Mouse (Mus musculus) NIH3T3 (cell line): Measurements from ENCODE around the gene Ccdc185.

ENCODE experiments used
- DNase-seq: peaks from one replicate; pipeline ENCODE4 v3.0.0-alpha.2; 2012; ENCODE audit warnings: low read depth

Ccdc185 gene

DNA sequence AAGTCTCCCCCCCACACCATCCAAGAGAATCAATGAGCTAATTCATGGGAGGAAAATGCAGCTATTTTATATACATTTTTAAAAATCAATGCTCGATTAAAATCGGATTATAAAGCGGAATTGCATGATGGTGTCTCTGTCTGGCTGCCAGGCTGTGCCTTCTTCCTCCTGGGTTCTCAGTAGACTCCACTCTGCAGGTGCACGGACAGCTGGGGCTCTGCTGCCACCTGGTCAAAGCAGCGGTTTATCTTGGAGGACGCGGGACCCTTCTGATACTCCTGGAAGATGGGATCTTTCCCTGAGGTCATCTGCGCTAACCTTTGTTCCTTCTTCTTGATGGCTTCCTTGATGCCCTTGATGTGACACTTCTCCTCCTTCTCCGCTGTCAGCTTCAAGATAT is 1.9 kb downstream of the Ccdc185 start:
- no peak for DNase-seq

DNA sequence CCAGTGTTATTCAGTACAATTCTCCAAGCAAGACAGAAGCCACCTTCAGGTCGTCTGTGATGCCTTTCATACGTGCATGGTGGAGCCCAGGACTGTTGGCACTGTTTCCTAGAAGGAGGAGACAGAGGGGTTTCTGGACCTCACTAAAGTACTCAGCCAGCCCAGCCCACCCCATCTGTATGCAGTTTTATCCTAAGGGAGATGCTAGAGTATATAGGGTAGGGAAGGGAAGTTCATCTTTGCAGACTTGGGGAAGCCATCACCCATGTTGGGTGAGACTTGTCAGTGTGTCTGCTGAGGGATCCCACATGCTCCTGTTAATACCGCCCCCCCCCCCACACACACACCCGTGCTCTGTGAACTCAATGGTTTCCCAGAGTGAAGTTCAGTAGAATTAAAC is 13.1 kb downstream of the Ccdc185 start:
- DNase-seq: no peak

DNA sequence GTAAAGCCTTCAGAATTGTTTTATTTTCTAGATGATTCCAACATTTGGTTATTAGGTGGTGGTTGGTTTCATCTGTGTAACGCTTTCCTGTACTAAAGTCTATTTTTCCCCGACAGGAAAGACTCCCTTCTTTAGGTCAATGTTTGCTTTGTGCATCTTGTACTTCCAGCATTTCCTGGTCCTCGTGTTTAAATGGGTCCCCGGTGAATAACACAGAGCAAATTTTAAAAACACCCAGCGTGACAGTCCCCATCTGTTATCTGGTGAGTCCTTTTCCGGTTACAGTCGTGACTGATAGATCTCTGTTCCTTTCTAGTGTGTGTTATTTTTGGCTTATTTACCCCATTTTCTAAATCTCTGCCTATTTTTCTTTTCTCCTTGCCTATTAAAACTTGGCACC is 16.3 kb downstream of the Ccdc185 start:
- DNase-seq: no peak

DNA sequence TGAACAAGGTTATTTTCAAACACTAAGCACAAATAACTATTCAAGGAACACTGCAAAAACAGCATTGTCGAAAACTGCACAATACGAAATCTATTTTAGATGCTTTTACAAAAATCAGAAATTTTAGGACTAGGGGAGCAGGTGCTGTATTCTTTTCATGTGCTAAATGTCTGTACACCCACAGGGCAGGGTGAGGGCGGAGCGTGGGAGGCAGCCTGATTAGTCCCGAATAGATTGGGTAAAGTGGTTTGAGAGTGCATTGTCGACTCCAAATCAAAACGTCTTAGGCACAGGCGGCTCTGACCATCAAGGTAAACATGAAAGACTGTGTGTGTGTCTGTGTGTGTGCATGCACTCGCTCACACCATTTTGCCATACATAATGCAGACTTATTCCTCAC is 20.0 kb downstream of the Ccdc185 start:
- no peak for DNase-seq

DNA sequence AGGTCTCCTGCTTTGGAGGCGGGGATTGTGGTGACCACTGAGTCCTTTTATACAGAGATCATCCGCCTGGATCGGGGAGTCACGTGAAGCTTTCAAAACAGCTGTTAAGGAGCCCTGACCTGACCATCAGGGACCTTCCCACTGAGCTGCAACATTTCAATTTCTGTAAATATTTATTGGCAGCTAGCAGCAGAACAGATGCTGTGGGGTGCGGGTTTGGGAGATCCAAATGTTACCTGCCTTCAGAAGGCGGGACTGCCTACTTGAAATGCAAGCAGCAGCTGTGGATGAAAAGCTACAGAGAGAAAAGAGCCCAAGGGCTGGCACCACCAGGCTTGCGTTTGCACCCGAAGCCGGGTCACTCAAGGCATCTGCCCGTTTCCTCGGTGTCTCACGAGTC is 21.4 kb downstream of the Ccdc185 start:
- DNase-seq: no peak

DNA sequence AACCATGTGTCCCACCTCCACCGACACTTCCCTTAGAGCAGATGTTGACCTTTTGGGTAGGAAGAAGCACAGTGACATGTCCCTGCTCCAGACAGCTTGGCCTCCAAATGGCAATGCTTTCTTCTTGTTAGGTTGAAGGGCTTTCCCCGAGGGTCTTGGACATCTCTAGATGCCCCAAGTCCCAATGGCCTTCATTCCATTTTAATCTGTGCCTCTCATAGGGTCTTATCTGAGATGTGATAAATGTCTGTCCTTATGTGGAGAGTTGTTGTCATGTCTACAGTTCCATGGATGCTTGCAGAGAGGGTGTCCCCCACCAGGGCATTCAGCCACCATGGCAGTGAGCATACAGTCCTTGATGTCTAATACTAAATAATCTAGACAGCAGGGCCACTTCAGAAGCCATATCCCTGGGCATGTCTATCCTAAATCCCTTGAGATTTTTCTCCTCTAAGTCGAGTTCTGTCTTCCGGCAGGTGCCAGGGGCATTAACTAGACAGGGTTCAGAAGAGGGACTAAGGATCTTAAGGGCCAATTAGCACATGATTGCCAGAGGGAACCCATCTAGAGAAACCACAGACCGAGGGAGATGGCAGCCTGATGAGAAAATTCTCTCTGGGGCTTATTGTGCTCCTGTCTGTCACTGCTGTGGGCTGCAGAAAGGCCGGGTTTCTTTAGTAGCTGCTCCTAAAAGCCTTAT is 34.6 kb downstream of the Ccdc185 start:
- DNase-seq: no peak

DNA sequence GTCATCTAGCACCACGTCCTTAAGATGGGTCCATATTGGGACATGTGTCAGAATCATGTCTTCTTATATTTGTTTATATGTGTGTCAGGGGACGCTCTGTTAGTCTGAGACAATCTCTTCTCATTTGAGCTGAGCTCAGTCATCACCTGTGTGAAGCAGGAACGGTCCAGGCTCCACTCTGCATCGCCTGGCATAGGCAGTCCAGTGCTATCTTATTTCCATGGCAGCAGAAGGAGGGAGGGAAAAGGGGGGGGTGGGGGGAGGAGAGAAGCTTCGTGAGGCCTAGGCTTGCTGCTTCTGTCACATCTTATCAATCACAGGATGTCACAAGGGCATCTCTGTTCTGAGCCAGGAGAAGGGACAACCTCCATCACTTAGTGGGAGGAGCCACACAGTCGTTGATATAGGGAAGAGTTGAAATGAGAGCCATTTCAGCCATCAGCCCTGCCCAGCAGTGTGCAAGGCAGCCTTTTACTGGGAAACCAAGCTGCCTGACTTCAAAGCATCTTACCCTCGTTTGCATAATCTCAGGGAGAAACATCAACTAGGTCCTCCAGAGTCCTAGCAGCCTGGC is 37.5 kb downstream of the Ccdc185 start:
- DNase-seq: no peak

DNA sequence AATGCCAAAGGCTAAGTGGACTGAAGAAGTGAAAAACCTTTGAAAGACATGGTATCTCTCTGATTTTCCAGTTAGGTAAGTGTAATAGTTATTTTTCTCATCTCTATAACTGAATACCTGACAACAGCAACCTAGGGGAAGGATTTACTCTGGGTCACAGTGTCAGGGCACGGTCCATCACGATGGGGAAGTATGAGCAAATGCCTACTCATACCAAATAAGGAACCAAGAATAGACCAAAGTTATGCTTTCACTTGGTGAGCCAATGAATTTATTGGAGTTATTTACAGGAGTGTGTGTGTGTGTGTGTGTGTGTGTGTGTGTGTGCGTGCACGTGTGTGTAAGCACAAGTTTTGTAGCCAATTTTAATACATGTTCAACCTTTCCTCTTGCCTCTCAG is 41.5 kb downstream of the Ccdc185 start:
- no peak for DNase-seq

DNA sequence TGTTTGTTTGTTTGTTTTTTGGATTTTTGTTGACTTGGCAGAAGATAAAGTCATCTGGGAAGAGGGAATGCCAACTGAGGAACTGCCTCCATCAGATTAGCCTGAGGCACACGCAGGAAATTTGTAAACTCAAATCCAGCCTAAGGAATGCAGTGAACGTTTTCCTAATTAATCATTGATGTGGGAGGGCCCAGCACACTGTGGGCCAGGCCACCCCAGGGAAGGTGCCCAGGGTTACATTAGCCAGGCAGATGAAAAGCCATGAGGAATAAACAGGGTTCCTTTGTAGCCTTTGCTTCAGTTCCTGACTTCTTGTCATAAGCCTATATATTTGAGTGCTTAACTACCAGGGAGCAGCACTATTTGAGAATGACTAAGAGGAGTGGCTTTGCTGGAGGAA is 44.1 kb downstream of the Ccdc185 start:
- no peak for DNase-seq

DNA sequence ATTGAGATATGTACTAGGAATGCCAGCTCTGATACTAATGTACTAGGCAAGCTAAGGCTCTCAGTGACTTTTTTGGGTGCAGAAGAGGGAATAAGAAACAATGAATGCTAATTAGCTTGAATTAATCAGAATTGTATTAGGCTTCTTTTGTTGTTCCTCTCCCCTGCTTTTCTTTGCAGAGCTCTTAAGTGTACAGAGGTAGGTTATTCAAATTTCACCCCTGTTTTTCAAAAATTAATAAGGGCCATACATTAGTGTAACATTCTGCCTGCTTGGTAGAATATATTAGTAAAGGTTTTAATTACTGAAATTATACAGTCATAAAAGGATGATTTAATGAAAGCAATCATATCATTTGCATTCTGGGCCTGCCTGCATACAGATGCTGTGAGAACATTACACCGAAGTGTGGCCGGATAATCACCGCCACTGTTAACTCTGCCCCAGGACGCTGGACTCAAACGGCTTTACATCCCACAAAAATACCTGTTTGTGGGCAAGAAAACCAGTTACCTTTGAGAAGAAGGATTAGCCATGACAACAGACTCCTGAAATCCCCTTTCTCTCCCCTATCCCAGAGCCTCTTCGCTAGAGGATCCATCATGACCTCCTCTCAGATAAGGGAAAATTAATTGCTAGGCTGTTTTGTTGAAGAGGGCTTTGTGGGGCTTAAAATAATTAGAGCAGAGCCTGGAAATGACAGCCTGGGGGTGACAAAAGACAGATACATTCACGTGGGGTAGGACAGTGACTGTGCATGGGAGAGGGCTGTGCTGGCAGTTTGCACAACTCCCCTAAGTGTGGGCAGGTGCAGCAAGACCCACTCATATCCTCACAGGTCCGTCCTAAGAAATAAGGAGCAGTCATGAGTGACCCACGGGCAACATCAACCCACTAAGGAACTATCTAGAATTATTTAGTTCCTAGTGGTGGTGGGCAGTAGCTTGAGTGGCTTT is 49.3 kb downstream of the Ccdc185 start:
- no peak for DNase-seq
